Mouse (Mus musculus) CH12.LX (cell line): ENCODE data around the gene Itga7. TPM values are rescaled to one million over a fixed set of nuclear protein-coding genes. Genes with fewer than 3 reads are reported as not detected.

ENCODE experiments used
- DNase-seq: peaks from one replicate; pipeline ENCODE4 v3.0.0-alpha.2; 2013; ENCODE audit errors: extremely low read depth
- H3K27ac ChIP-seq: 2 replicates; pipeline ENCODE4 v1.5.1; 2012; ENCODE audit warnings: low read depth, mild to moderate bottlenecking, control low read depth, moderate library complexity; ENCODE audit not compliant: insufficient read depth
- H3K27me3 ChIP-seq: replicated peaks from 2 replicates; pipeline ENCODE3; 2012; ENCODE audit warnings: inconsistent platforms
- H3K36me3 ChIP-seq, 2 experiments: replicated peaks in 1 of 2; 2 replicates each; pipeline versions ENCODE3 to v1.6.1; 2012; ENCODE audit warnings: inconsistent platforms in 1 of 2, low read length in 1 of 2, mild to moderate bottlenecking in 1 of 2, mixed read lengths in 1 of 2, moderate library complexity in 1 of 2; ENCODE audit not compliant: control insufficient read depth in 1 of 2, insufficient read depth in 1 of 2
- H3K4me1 ChIP-seq, 2 experiments: 2 replicates each; pipeline ENCODE4 v1.6.1; 2012; ENCODE audit warnings: inconsistent platforms in 1 of 2, moderate library complexity in 1 of 2; ENCODE audit not compliant: insufficient read depth in 2 of 2, control insufficient read depth in 1 of 2
- H3K4me2 ChIP-seq: 2 replicates; pipeline ENCODE4 v1.6.1; 2012; ENCODE audit warnings: low read depth, mild to moderate bottlenecking, control low read depth; ENCODE audit not compliant: poor library complexity, insufficient read depth, severe bottlenecking
- H3K4me3 ChIP-seq, 3 experiments: fragments of 150-350 bp in 1 of 3; sonication (generic) in 1 of 3; replicated peaks in 1 of 3; 2 replicates each; pipeline versions ENCODE3 to v1.5.1; 2011 to 2012; ENCODE audit warnings: low read depth in 2 of 3, low read length in 2 of 3, mild to moderate bottlenecking in 2 of 3, moderate library complexity in 2 of 3, control low read depth in 1 of 3, improper control_type of control experiment in 1 of 3, inconsistent platforms in 1 of 3, mixed read lengths in 1 of 3; ENCODE audit not compliant: poor library complexity in 1 of 3
- H3K79me2 ChIP-seq: replicated peaks from 2 replicates; pipeline ENCODE4 v1.6.1; 2012; ENCODE audit warnings: mild to moderate bottlenecking, moderate library complexity; ENCODE audit not compliant: control insufficient read depth, poor library complexity, insufficient read depth, severe bottlenecking; ENCODE audit errors: extremely low read depth
- H3K9ac ChIP-seq: 2 replicates; pipeline ENCODE4 v1.6.1; 2012; ENCODE audit warnings: low read depth, mild to moderate bottlenecking, control low read depth, moderate library complexity; ENCODE audit not compliant: insufficient read depth
- H3K9me3 ChIP-seq: replicated peaks from 2 replicates; pipeline ENCODE3; 2012; ENCODE audit warnings: low read length, inconsistent platforms, mixed read lengths
- CHD1 ChIP-seq: IDR thresholded peaks from 2 replicates; pipeline ENCODE4 v1.6.1; 2012; ENCODE audit warnings: low read depth, low read length, improper control_type of control experiment, inconsistent platforms
- E2F4 ChIP-seq: IDR thresholded peaks from 2 replicates; pipeline ENCODE4 v1.6.1; 2011; ENCODE audit warnings: low read depth, low read length, improper control_type of control experiment; ENCODE audit not compliant: insufficient replicate concordance
- ELF1 ChIP-seq: IDR thresholded peaks from 2 replicates; pipeline ENCODE4 v1.6.1; 2014; ENCODE audit warnings: low read depth, mild to moderate bottlenecking, inconsistent platforms, low read length, improper control_type of control experiment
- ETS1 ChIP-seq: conservative IDR thresholded peaks from 2 replicates; pipeline ENCODE4 v1.6.1; 2012; ENCODE audit warnings: low read depth, mild to moderate bottlenecking, inconsistent platforms, low read length, improper control_type of control experiment, moderate library complexity
- GABPA ChIP-seq: IDR thresholded peaks from 2 replicates; pipeline ENCODE4 v1.6.1; 2012; ENCODE audit warnings: low read depth, low read length, improper control_type of control experiment, inconsistent platforms; ENCODE audit not compliant: insufficient replicate concordance
- HCFC1 ChIP-seq: IDR thresholded peaks from 2 replicates; pipeline ENCODE4 v1.6.1; 2012; ENCODE audit warnings: low read depth, mild to moderate bottlenecking, inconsistent platforms, low read length, improper control_type of control experiment
- IRF4 ChIP-seq: IDR thresholded peaks from 2 replicates; pipeline ENCODE4 v1.6.1; 2014; ENCODE audit warnings: low read depth, mild to moderate bottlenecking, inconsistent platforms, low read length, improper control_type of control experiment
- JUND ChIP-seq: conservative IDR thresholded peaks from 2 replicates; pipeline ENCODE4 v1.6.1; 2011; ENCODE audit warnings: low read depth, low read length, improper control_type of control experiment
- KAT2A ChIP-seq: IDR thresholded peaks from 2 replicates; pipeline ENCODE4 v1.6.1; 2012; ENCODE audit warnings: low read length, improper control_type of control experiment, inconsistent platforms; ENCODE audit not compliant: insufficient replicate concordance
- MAFK ChIP-seq: IDR thresholded peaks from 2 replicates; pipeline ENCODE4 v1.6.1; 2011; ENCODE audit warnings: low read length, improper control_type of control experiment; ENCODE audit not compliant: insufficient replicate concordance
- MAX ChIP-seq: IDR thresholded peaks from 2 replicates; pipeline ENCODE4 v1.6.1; 2011; ENCODE audit warnings: low read length, improper control_type of control experiment
- MXI1 ChIP-seq: IDR thresholded peaks from 2 replicates; pipeline ENCODE4 v1.6.1; 2011; ENCODE audit warnings: mild to moderate bottlenecking, low read depth, low read length, improper control_type of control experiment
- MYC ChIP-seq: IDR thresholded peaks from 2 replicates; pipeline ENCODE4 v1.6.1; 2011; ENCODE audit warnings: low read depth, mild to moderate bottlenecking, improper control_type of control experiment, low read length
- RAD21 ChIP-seq: IDR thresholded peaks from 2 replicates; pipeline ENCODE4 v1.6.1; 2011; ENCODE audit warnings: low read depth, mild to moderate bottlenecking, low read length, improper control_type of control experiment, moderate library complexity
- RCOR1 ChIP-seq: conservative IDR thresholded peaks from 2 replicates; pipeline ENCODE4 v1.6.1; 2012; ENCODE audit warnings: low read depth, mild to moderate bottlenecking, inconsistent platforms, low read length, improper control_type of control experiment
- SIN3A ChIP-seq: IDR thresholded peaks from 2 replicates; pipeline ENCODE4 v1.6.1; 2012; ENCODE audit warnings: low read length, improper control_type of control experiment, inconsistent platforms
- SMC3 ChIP-seq: IDR thresholded peaks from 2 replicates; pipeline ENCODE4 v1.6.1; 2011; ENCODE audit warnings: low read depth, low read length, improper control_type of control experiment
- TBP ChIP-seq: conservative IDR thresholded peaks from 2 replicates; pipeline ENCODE4 v1.6.1; 2011; ENCODE audit warnings: low read depth, low read length, improper control_type of control experiment
- TCF12 ChIP-seq: IDR thresholded peaks from 2 replicates; pipeline ENCODE4 v1.6.1; 2014; ENCODE audit warnings: low read depth, mild to moderate bottlenecking, inconsistent platforms, low read length, improper control_type of control experiment
- UBTF ChIP-seq: IDR thresholded peaks from 2 replicates; pipeline ENCODE4 v1.6.1; 2012; ENCODE audit warnings: low read depth, mild to moderate bottlenecking, inconsistent platforms, low read length, improper control_type of control experiment, moderate library complexity
- USF1 ChIP-seq: IDR thresholded peaks from 2 replicates; pipeline ENCODE4 v1.6.1; 2014; ENCODE audit warnings: low read depth, mild to moderate bottlenecking, inconsistent platforms, low read length, improper control_type of control experiment
- USF2 ChIP-seq: conservative IDR thresholded peaks from 2 replicates; pipeline ENCODE4 v1.6.1; 2011; ENCODE audit warnings: low read depth, low read length, improper control_type of control experiment
- ZC3H11A ChIP-seq: IDR thresholded peaks from 2 replicates; pipeline ENCODE4 v1.6.1; 2012; ENCODE audit warnings: low read depth, mild to moderate bottlenecking, inconsistent platforms, low read length, improper control_type of control experiment
- ZKSCAN1 ChIP-seq: IDR thresholded peaks from 2 replicates; pipeline ENCODE4 v1.6.1; 2012; ENCODE audit warnings: low read depth, inconsistent platforms, low read length, improper control_type of control experiment, borderline replicate concordance
- dilution Hi-C: fragments of 300-500 bp; cut with MboI; formaldehyde crosslinking; loops from 2 replicates; pipeline ENCODE4 v1.14.3; 2020; ENCODE audit warnings: low sequenced_read_pairs; ENCODE audit not compliant: extremely low pct_unique_long_range_greater_than_20kb, extremely low pct_ligation_motif_present
- in situ Hi-C: fragments of 300-500 bp; cut with MboI; formaldehyde crosslinking; loops from 3 replicates; pipeline ENCODE4 v1.14.3; 2019; ENCODE audit warnings: low sequenced_read_pairs, low pct_ligation_motif_present, low pct_unique_long_range_greater_than_20kb, mixed read lengths
- polyA plus RNA-seq: library from polyadenylated mRNA; unstranded; fragments of >175 nt; gene quantifications from 2 replicates; pipeline ENCODE4 v1.2.1, GENCODE M21; 2012; ENCODE audit warnings: low read depth; ENCODE audit not compliant: insufficient read length
- total RNA-seq, 2 experiments: library from RNA; depleted of rRNA; stranded (reverse); fragments of 300-350 nt in 1 of 2; fragments of >200 nt in 1 of 2; gene quantifications; 2 replicates each; pipeline ENCODE4 v1.2.3; 2012 to 2014

Itga7 gene
- total and polyA plus RNA-seq, 3 experiments, result 0.55 to 0.64 (median 0.63) TPM

DNA sequence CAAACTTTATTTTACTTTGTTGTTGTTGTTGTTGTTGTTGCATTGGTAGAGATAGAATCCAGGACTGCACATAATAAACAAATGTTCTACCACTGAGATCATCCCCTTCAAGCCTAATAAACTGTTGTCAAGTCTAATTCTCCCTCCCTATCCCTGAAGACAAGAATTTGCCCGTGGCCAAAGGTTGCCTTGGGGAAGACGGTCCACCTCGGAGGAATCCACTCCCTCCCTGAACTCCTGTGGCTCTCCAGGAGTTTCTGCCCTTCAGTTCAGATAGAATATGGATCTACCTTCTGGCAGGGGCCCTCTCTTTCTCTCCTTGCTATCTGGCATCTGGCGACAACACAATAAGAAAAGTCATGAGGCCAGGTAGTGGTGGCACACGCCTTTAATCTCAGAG, 28.8 kb upstream of the Itga7 start:
- in situ Hi-C loops, result no loop called here
- no peak overlapping the region for H3K4me3 ChIP-seq
- H3K36me3 ChIP-seq, result no peaks in the 10 kb centered on the region
- H3K4me1 ChIP-seq, result peaks cover 5 to 8% of the 10 kb centered on the region in 2 experiments
- no peaks in the 10 kb centered on the region for H3K27me3 ChIP-seq
- H3K9ac ChIP-seq, result no peak overlapping the region
- no peak for TF ChIP-seq ZKSCAN1
- no peak for TF ChIP-seq SIN3A
- TF ChIP-seq ELF1, result no peak
- TF ChIP-seq UBTF, result no peak
- no peak for TF ChIP-seq ZC3H11A
- TF ChIP-seq SMC3, result no peak
- H3K9me3 ChIP-seq, result no peaks in the 10 kb centered on the region
- no peak for DNase-seq
- H3K4me2 ChIP-seq, result no peak overlapping the region
- no peak overlapping the region for H3K27ac ChIP-seq
- no peaks in the 10 kb centered on the region for H3K79me2 ChIP-seq
- dilution Hi-C loops, result no loop called here

DNA sequence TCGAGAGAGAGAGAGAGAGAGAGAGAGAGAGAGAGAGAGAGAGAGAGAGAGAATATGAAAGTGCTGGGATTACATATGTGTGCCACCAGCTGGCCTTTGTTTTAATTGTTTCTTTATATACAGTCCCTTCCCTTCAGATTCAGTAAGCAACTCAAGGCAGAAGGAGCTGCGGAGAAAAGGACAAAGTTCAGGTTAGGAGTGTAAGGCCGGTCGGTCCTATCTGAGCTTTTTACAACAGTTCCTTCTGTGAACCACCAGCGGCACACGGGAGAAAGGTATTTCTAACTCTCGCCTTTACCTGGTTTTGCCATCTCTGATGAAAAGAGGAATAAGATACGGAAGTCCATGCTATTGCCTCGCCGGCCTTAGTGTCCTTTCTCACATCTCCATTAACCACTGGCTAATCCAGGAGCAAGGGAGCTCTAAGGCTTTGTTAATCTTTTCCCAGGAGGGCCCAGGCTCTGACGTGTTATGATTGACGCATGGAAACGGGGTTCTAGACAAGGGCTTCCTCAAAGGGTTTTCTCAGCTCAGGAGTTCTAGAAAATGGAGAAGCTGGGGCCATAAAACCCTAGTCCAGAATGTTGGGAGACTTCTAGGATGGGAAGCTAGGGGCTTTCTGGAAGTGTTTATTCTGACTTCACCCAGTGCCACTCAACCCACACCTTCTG, 24.7 kb upstream of the Itga7 start:
- peaks cover 0 to 3% of the 10 kb centered on the region in 2 experiments; a peak in 1 of 4 replicates for H3K4me1 ChIP-seq
- H3K79me2 ChIP-seq, result no peaks in the 10 kb centered on the region
- H3K4me3 ChIP-seq, result no peak overlapping the region
- in situ Hi-C loops (no loop called here), dilution Hi-C loops (no loop called here)
- H3K4me2 ChIP-seq, result no peak overlapping the region
- TF ChIP-seq KAT2A (no peak), GABPA (no peak), JUND (no peak), TCF12 (no peak), E2F4 (no peak), MXI1 (no peak), RAD21 (no peak), ETS1 (no peak), SMC3 (no peak), RCOR1 (no peak), USF1 (no peak), USF2 (no peak), MAFK (no peak), IRF4 (no peak), HCFC1 (no peak), TBP (no peak), MAX (no peak), MYC (no peak), CHD1 (no peak), ELF1 (no peak)
- DNase-seq, result no peak
- no peak overlapping the region for H3K27ac ChIP-seq
- no peaks in the 10 kb centered on the region for H3K9me3 ChIP-seq
- H3K36me3 ChIP-seq, result no peaks in the 10 kb centered on the region
- H3K27me3 ChIP-seq, result peaks cover 2% of the 10 kb centered on the region
- no peak overlapping the region for H3K9ac ChIP-seq
